Mouse (Mus musculus): Measurements from ENCODE around the gene Vps18.

DNA sequence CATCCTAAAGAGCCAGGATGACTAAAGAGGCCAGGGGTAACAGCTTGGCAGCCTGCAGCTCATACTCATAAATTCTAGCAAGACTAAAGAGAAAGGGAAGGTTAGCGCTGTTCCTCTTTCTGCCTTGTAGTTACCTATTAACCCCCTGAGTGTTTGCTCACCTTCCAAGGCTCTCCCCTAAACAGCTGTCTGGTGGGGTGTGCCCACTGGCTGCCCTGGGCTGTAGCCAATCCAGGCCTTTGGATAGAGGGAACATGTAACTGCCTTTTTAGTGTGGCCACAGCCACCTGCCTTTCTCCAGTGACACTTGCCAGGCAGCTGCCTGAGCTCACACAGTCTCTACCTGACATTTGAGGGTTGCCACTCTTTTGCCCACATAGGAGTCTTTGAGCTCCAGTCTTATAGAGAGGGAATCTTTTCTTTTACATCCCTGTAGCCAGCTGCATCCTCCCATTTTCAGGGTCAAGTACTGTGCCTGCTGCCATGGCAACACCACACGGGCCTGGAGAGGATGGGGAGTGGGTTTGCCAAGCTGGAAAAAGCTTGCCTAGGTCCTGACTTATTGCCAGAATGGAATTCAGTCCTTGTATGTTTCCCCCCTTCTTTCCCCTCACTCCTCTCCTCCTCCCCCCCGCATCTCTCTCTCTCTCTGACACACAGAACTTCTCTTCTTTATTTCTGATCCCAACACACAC, 40.7 kb downstream of the Vps18 start:
- no peak for TF ChIP-seq CTCF (IDR thresholded peaks at IDR 0.05; ENCODE audit: low read depth)
- TF ChIP-seq EP300 (optimal IDR thresholded peaks at IDR 0.05) = no peak

Data from stomach, postnatal 0 days (tissue).